Mouse (Mus musculus): ENCODE results near the gene Phlpp2. TPM values are rescaled to one million over a fixed set of nuclear protein-coding genes. Genes with fewer than 3 reads are reported as not detected.

The Phlpp2 gene
- polyA plus RNA-seq (2012; rRNA removed): 0.49 and 0.56 TPM in 2 replicates

DNA sequence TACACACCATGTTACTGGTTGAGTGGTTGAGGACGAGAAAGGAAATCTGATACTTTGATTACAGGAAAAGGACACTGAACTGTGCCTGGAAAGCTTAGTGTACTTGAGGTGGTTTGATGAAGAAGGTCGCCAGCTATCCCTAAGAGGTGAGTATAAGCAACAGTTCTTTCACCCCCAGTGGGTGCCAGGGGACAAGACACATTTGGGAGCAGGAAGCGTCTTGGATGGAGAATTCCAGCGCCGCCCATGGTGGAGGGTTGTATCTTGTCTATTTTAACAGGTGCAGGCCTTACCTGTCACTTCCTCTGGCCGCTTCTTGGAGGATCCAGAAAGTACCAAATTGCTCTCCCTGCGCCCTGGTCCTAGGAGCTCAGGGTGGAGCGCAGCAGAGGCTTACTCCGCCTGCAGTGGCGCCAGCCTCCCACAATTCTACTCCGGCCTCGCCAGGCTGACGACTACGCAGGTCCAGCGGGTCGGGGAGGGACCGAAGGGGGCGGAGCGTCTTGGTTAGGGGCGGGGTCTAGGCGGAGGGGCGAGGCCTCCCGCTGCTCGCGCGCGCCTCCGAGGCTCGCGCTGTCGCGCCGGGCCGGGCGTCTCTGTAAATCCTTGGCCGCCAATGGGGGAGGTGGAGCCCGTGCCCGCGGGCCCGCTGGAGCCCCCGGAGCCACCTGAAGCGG is at the start of gene Phlpp2:
TSS of gene Phlpp2 (plus strand) at position 540 of the 677 bp plus-strand sequence.

DNA sequence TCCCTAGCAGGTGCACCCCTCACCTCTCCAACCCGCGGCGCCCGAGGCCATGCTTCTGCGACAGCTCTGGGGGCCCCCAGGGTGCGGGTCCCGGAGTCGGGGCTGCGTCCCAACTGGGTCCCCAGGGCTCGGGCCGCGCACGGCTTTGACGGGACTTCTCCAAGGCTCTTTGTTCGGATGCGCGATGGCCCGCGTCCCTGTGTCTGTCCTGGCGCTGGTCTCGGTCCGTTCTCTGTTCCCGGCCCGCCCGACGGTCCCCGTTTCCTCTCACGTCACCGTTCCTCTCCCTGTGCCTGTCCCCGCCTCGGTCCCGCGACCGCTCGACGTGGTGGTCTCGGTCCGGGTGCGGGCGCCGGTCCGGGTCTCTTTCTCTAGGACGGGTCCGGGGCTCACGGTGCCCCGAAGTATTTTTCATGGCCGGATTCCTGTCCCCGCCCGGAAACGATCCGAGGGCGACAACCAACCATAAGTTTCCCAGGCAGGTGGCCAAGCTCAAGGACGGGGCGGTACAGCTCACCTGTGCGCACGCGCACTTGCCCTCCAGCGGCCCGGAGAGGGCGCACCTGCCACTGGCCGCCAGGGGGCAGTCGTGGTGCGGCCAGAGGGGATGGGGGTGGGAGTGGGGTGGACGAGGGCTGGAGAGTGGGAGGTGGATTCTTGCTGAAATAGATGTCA is 93.5 kb downstream of the Phlpp2 start, which contains the start of gene Marveld3:
TSS of gene Marveld3 (minus strand) at position 511 of the 675 bp plus-strand sequence.

GRCm38 (mm10) chr8:109990224-109990623 is 121.9 kb downstream of the Phlpp2 start, which contains the start of gene Tat:
Gene Tat, plus strand, starts transcription at chr8:109990437.

Other genes with a start within 250 kb of the Phlpp2 start
- 12.2 and 17.1 TPM in 2 replicates for gene Ist1, start 175.3 kb upstream of the Phlpp2 start, polyA plus RNA-seq (2012; rRNA removed)
- 4.6 and 7.0 TPM in 2 replicates for gene Zfp821, start 163.0 kb upstream of the Phlpp2 start, polyA plus RNA-seq (2012; rRNA removed)
- gene Atxn1l, start 130.8 kb upstream of the Phlpp2 start, polyA plus RNA-seq (2012; rRNA removed): 2.1 and 2.9 TPM in 2 replicates
- 5.8 and 9.2 TPM in 2 replicates for gene Ap1g1, start 90.0 kb upstream of the Phlpp2 start, polyA plus RNA-seq (2012; rRNA removed)
- 0.65 and 1.1 TPM in 2 replicates for gene Marveld3, start 93.7 kb downstream of the Phlpp2 start, polyA plus RNA-seq (2012; rRNA removed)
- 0.05 and 0.15 TPM in 2 replicates for gene Tat, start 121.9 kb downstream of the Phlpp2 start, polyA plus RNA-seq (2012; rRNA removed)
- gene Chst4, start 171.2 kb downstream of the Phlpp2 start, polyA plus RNA-seq (2012; rRNA removed): 9.2 and 10.0 TPM in 2 replicates
- 0.38 and 0.61 TPM in 2 replicates for gene Zfp612, start 211.2 kb downstream of the Phlpp2 start, polyA plus RNA-seq (2012; rRNA removed)
- not detected in 2 replicates for gene Gm21964, start 232.7 kb downstream of the Phlpp2 start, polyA plus RNA-seq (2012; rRNA removed)
- gene Gm17720, start 234.2 kb downstream of the Phlpp2 start, polyA plus RNA-seq (2012; rRNA removed): not detected in 2 replicates